Mouse (Mus musculus): ENCODE measurements around the gene Sav1.

DNA sequence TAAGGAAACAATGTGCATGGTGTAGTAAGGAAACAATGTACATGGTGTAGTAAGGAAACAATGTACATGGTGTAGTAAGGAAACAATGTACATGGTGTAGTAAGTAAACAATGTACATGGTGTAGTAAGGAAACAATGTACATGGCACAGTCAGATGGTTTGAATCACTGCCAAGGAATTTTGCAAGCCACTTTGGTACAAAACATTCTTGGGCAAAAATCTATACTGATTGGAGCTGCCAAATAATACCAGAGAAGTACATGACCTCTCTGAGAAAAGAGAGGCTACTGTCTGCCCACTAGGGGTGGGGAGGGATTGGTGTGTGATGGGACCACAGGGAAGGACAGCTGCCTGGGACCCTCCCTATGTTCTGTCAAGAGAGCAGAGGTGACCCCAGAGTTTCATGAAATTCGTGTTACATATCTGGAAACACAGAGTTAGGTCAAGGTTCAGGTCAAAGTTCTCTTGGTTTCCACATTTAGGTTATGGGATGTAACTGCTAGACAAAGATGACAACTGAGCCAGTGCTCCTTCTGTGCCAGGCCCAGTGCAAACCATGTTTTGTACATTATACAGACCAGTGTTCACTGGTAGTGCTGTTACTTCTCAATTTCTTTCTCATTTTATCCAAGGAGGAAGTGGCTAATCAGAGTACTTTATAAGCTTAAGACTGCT lies 45.0 kb downstream of the Sav1 start:
- no peak for TF ChIP-seq CTCF (IDR thresholded peaks at IDR 0.05)
- TF ChIP-seq POLR2A (IDR thresholded peaks at IDR 0.05; ENCODE audit: insufficient read depth, low read depth, low read length): no peak

Measured in heart, adult 2 months (tissue).